Mouse (Mus musculus): ENCODE data around the gene Egln2. TPM values are rescaled to one million over a fixed set of nuclear protein-coding genes. Genes with fewer than 3 reads are reported as not detected.
A peak's percentile ranks its signal among the peaks of the same experiment; 100 is the strongest.

Gene Egln2
- polyA plus RNA-seq, 1 experiment from 2014 or later = 94.2 TPM

DNA sequence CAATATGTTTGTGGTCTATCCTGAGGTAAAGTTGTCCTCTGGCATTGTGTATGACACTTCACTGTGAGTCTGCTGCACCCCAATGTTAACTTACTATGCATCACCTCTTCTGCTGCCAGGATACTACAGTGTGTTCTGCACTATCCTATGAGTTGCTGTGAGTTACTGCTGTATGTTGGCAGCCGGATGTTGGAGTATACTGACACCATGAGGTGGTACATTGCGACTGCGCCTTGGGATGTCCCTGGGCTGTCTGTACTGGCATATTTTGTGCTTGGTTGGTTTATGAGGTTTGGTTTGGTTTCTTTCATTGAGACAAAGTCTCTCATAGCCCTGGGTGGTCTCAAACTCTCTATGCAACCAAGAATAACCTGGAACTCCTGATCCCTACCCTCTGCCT lies 38.4 kb downstream of the Egln2 start:
- no peak overlapping the region for H3K4me3 ChIP-seq
- H3K4me2 ChIP-seq (replicated peaks) = no peak overlapping the region
- no peaks in the 10 kb centered on the region for H3K4me1 ChIP-seq
- H3K9ac ChIP-seq (replicated peaks) = no peak overlapping the region
- H3K27me3 ChIP-seq = no peaks in the 10 kb centered on the region
- ATAC-seq (ENCODE audit: low FRiP score, low read depth) = peak; percentile 54; the same call in 1 of the 2 replicates
- H3K9me3 ChIP-seq = no peaks in the 10 kb centered on the region
- no peaks in the 10 kb centered on the region for H3K36me3 ChIP-seq
- WGBS = 44% methylated on average over 3 of the region's 3 CpGs
- H3K27ac ChIP-seq (replicated peaks) = no peak overlapping the region

DNA sequence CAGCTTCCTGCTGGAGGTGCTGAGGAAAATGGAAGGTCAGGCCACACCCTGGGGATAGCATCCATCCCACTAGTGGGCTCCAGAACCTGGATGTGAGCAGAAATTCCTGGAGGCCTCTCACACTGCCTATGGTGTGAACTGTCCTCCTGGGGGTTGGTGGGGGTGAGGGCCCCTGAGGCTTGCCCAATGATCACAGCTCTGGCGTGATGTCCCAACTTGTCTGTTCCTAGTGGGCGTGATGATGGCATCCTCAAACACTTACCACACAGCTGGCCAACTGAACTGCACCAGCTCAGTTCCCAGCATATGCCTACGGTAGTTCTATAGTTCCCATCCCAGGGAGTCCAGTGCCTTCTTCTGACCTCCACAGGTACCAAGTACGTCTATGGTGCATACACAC lies 41.6 kb downstream of the Egln2 start:
- 83% methylated on average over 4 of the region's 4 CpGs for WGBS

DNA sequence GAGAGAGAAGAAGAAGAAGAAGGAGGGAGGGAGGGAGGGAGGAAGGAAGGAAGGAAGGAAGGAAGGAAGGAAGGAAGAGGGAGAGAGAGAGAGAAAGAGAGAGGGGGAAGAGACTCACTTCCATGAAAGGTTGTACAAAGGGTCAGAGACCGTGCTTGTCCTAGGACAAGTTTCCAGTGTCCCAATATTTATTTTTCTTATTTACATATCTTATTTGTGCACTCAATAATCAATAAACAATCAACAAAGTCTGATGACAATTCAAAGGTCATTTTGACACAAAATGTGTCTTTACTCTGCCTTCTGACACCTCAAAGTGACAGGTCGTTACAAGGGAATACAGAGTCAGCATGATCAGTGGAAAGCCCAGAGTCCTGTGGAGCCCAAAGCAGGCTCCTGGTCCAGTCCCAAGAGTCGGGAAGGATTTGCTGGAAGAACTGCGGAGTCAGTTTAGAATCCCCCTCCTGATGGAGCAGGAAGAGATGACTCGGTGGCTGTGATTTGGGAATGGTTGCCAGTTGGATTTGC lies 42.2 kb downstream of the Egln2 start:
- Histone ChIP-seq H3K4me3 (no peak overlapping the region), H3K9me3 (no peaks in the 10 kb centered on the region), H3K36me3 (no peaks in the 10 kb centered on the region), H3K9ac (replicated peaks) (no peak overlapping the region), H3K27me3 (no peaks in the 10 kb centered on the region), H3K27ac (replicated peaks) (no peak overlapping the region), H3K4me1 (no peaks in the 10 kb centered on the region), H3K4me2 (replicated peaks) (no peak overlapping the region)
- no peak for ATAC-seq (ENCODE audit: low FRiP score, low read depth)
- 78% methylated on average over 5 of the region's 5 CpGs for WGBS

More for the DNA sequence above, 41.6 kb downstream of the Egln2 start:
- H3K4me2 ChIP-seq (replicated peaks) = no peak overlapping the region
- no peaks in the 10 kb centered on the region for H3K4me1 ChIP-seq
- no peaks in the 10 kb centered on the region for H3K36me3 ChIP-seq
- no peaks in the 10 kb centered on the region for H3K9me3 ChIP-seq
- no peaks in the 10 kb centered on the region for H3K27me3 ChIP-seq
- no peak overlapping the region for H3K4me3 ChIP-seq
- no peak for ATAC-seq (ENCODE audit: low FRiP score, low read depth)
- H3K9ac ChIP-seq (replicated peaks) = no peak overlapping the region
- H3K27ac ChIP-seq (replicated peaks) = no peak overlapping the region

DNA sequence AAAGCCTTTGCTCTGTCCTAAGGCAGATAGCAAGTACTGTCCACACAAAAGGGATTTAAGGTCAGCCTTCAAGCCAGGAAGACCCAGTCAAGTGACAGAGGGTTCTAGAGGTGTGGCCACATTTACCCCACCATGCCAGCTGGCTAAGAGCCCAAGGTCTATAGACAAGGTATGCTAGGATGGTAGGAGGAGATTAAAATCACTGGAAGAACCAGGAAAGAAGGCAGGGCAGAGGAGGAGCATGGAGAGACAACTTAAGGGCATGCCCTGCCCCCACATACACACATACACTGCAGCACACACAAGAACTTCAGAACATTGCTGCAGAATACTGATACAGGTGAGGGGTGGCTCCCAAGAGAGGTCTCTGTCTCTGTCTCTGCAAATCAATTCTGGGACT lies 46.9 kb downstream of the Egln2 start, which contains the start of gene Cyp2f2:
Gene Cyp2f2, plus strand, starts transcription at position 234 of the 400 bp plus-strand sequence.
- ATAC-seq (ENCODE audit: low FRiP score, low read depth) = no peak
- no peak within 1 kb of the TSS for H3K4me2 ChIP-seq (replicated peaks)
- H3K4me1 ChIP-seq = no peaks in the 10 kb centered on the region

DNA sequence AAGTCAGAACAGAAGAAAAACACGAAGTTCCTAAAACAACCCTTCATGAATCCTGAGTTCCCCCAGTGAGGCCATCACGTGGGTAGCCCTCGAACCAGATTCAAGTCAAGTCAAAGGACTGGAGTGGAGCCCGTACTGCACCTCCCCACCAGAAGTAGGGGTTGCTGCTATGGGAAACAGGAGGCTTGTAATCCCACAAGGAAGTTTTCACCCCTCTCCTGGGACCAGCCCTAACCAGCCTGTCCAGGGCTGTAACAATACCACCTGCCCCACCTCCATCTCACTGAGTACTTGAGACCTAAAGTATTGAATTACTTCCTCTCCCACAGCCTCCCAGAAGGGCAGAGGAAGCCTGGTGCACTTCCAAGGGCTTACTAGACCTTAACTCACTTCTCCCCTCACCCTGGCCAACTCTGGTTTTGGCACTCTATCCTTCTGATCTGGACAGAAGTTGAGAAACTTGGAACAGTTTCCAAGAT lies 48.5 kb downstream of the Egln2 start:
- WGBS = 71% methylated on average over 4 of the region's 4 CpGs
- ATAC-seq (ENCODE audit: low FRiP score, low read depth) = no peak
- no peak overlapping the region for H3K9ac ChIP-seq (replicated peaks)

More for the DNA sequence above, 46.9 kb downstream of the Egln2 start, which contains the start of gene Cyp2f2:
- Histone ChIP-seq H3K4me3 (no peak within 1 kb of the TSS), H3K27me3 (no peaks in the 10 kb centered on the region), H3K9me3 (no peaks in the 10 kb centered on the region), H3K36me3 (no peaks in the 10 kb centered on the region), H3K9ac (replicated peaks) (no peak within 1 kb of the TSS), H3K27ac (replicated peaks) (no peak within 1 kb of the TSS)

DNA sequence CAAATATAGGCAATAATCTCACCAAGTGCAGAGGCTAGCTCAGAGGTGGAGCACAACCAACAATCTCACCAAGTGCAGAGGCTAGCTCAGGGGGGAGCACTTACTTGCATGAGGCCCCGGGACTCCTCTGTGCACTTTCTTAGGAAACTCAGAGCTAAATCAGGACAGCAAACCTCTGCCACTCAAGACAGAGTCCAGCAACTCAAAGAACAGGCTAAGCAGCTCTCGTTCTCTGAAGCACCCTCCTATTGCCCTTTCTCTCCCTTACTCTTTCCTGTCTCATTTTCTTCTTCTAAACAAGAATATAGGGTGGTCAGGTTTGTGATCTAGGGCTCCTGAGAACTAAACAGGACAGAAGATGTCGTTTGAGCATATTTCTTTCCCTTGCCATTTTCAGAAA lies 54.6 kb downstream of the Egln2 start:
- no peaks in the 10 kb centered on the region for H3K27me3 ChIP-seq
- no peak for ATAC-seq (ENCODE audit: low FRiP score, low read depth)
- no peak overlapping the region for H3K9ac ChIP-seq (replicated peaks)
- WGBS = 74% methylated on average over 3 of the region's 3 CpGs
- H3K4me1 ChIP-seq = no peaks in the 10 kb centered on the region
- no peak overlapping the region for H3K4me2 ChIP-seq (replicated peaks)
- no peak overlapping the region for H3K4me3 ChIP-seq
- H3K36me3 ChIP-seq = no peaks in the 10 kb centered on the region
- no peak overlapping the region for H3K27ac ChIP-seq (replicated peaks)
- H3K9me3 ChIP-seq = 0 out of 2 replicates have a peak, but pooled peaks cover 2% of the 10 kb centered on the region

More for the DNA sequence above, 48.5 kb downstream of the Egln2 start:
- Histone ChIP-seq H3K4me3 (no peak overlapping the region), H3K4me2 (replicated peaks) (no peak overlapping the region), H3K27ac (replicated peaks) (no peak overlapping the region), H3K27me3 (no peaks in the 10 kb centered on the region), H3K36me3 (no peaks in the 10 kb centered on the region), H3K9me3 (no peaks in the 10 kb centered on the region), H3K4me1 (no peaks in the 10 kb centered on the region)

DNA sequence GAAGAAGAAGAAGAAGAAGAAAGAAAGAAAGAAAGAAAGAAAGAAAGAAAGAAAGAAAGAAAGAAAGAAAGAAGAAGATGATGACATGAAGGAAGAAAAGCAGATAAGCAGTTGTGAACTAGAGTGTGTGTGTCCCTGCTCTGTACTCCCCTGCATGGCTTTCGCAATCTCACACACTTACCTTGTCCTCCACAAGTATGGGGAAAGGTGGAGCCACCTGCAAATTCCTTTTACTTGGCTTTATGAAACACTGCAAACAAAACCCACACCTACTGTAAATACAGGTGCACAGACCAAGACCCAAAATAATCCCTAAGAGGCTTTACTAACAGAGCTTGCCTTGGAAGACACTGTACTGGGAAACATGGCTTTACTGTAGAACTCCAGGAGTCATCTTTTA lies 55.6 kb downstream of the Egln2 start:
- no peaks in the 10 kb centered on the region for H3K27me3 ChIP-seq
- 83% methylated on average over 1 of the region's 1 CpGs for WGBS
- 0 out of 2 replicates have a peak, but pooled peaks cover 2% of the 10 kb centered on the region for H3K9me3 ChIP-seq
- H3K4me2 ChIP-seq (replicated peaks) = no peak overlapping the region
- no peaks in the 10 kb centered on the region for H3K4me1 ChIP-seq
- no peak overlapping the region for H3K27ac ChIP-seq (replicated peaks)
- no peak for ATAC-seq (ENCODE audit: low FRiP score, low read depth)
- H3K4me3 ChIP-seq = no peak overlapping the region
- no peak overlapping the region for H3K9ac ChIP-seq (replicated peaks)
- no peaks in the 10 kb centered on the region for H3K36me3 ChIP-seq

GRCm38 (mm10) chr7:27110327-27110726 lies 56.3 kb downstream of the Egln2 start:
- no peak overlapping the region for H3K4me3 ChIP-seq
- no peaks in the 10 kb centered on the region for H3K4me1 ChIP-seq

More at GRCm38 (mm10) chr7:27110327-27110726, 56.3 kb downstream of the Egln2 start:
- H3K27me3 ChIP-seq = no peaks in the 10 kb centered on the region
- 0 out of 2 replicates have a peak, but pooled peaks cover 2% of the 10 kb centered on the region for H3K9me3 ChIP-seq
- H3K9ac ChIP-seq (replicated peaks) = no peak overlapping the region
- ATAC-seq (ENCODE audit: low FRiP score, low read depth) = no peak
- no peak overlapping the region for H3K27ac ChIP-seq (replicated peaks)
- no peak overlapping the region for H3K4me2 ChIP-seq (replicated peaks)
- no peaks in the 10 kb centered on the region for H3K36me3 ChIP-seq

MicroRNAs within 50 kb of the gene (microRNA counts, 519-probe panel; counts per million panel counts)
- microRNA mmu-miR-1191 = not detected

Small RNAs within 50 kb of the gene (microRNA-seq; reads per million reads assigned to microRNA genes)
- gene Mir1191 (11.4 reads per million, percentile 28 among the genes with 10 or more reads in this experiment), gene Mir3101 (0.93 reads per million)

Other genes starting within 250 kb of the Egln2 start
- gene Cyp2a22, start 227.4 kb downstream of the Egln2 start, polyA plus RNA-seq (2016; fragmentation: Nextera tagmentation; extraction: Ambion mirVana) = not detected in 2 replicates
- gene Cyp2a12, start 137.7 kb downstream of the Egln2 start, polyA plus RNA-seq (2016; fragmentation: Nextera tagmentation; extraction: Ambion mirVana) = not detected in 2 replicates
- gene Cyp2f2, start 46.9 kb downstream of the Egln2 start, polyA plus RNA-seq (2016; fragmentation: Nextera tagmentation; extraction: Ambion mirVana) = not detected in 2 replicates
- gene Cyp2t4, start 13.1 kb downstream of the Egln2 start, polyA plus RNA-seq (2016; fragmentation: Nextera tagmentation; extraction: Ambion mirVana) = 0.18 and 0.27 TPM in 2 replicates
- gene Rab4b, start 12.1 kb upstream of the Egln2 start, polyA plus RNA-seq (2016; fragmentation: Nextera tagmentation; extraction: Ambion mirVana) = 82.9 and 83.0 TPM in 2 replicates
- gene Gm21983, start 14.3 kb upstream of the Egln2 start, polyA plus RNA-seq (2016; fragmentation: Nextera tagmentation; extraction: Ambion mirVana) = 0.59 TPM in 1 of 2 replicates, not detected in the other
- gene Mia, start 14.4 kb upstream of the Egln2 start, polyA plus RNA-seq (2016; fragmentation: Nextera tagmentation; extraction: Ambion mirVana) = 5.1 and 11.1 TPM in 2 replicates
- gene BC024978, start 29.0 kb upstream of the Egln2 start, polyA plus RNA-seq (2016; fragmentation: Nextera tagmentation; extraction: Ambion mirVana) = 3.9 and 4.5 TPM in 2 replicates
- gene Snrpa, start 29.5 kb upstream of the Egln2 start, polyA plus RNA-seq (2016; fragmentation: Nextera tagmentation; extraction: Ambion mirVana) = 277 and 286 TPM in 2 replicates
- 8.7 and 10.2 TPM in 2 replicates for gene Itpkc, start 61.9 kb upstream of the Egln2 start, polyA plus RNA-seq (2016; fragmentation: Nextera tagmentation; extraction: Ambion mirVana)
- gene Coq8b, start 66.2 kb upstream of the Egln2 start, polyA plus RNA-seq (2016; fragmentation: Nextera tagmentation; extraction: Ambion mirVana) = 22.1 and 22.9 TPM in 2 replicates
- gene Numbl, start 91.6 kb upstream of the Egln2 start, polyA plus RNA-seq (2016; fragmentation: Nextera tagmentation; extraction: Ambion mirVana) = 59.8 and 61.2 TPM in 2 replicates
- gene Ltbp4, start 170.9 kb upstream of the Egln2 start, polyA plus RNA-seq (2016; fragmentation: Nextera tagmentation; extraction: Ambion mirVana) = 10.1 and 10.2 TPM in 2 replicates
- gene Shkbp1, start 189.2 kb upstream of the Egln2 start, polyA plus RNA-seq (2016; fragmentation: Nextera tagmentation; extraction: Ambion mirVana) = 77.3 and 78.1 TPM in 2 replicates
- 0.87 TPM in 1 of 2 replicates, not detected in the other for gene Gm20479, start 190.6 kb upstream of the Egln2 start, polyA plus RNA-seq (2016; fragmentation: Nextera tagmentation; extraction: Ambion mirVana)

Measured in midbrain, embryonic 12.5 days (tissue).